Mouse (Mus musculus) retina, embryonic 14.5 days (tissue): ENCODE data around the gene Grik4.

Experiments
- DNase-seq: peaks from one replicate; pipeline ENCODE4 v3.0.0-alpha.2; 2015; ENCODE audit warnings: low spot score

Grik4 gene

DNA sequence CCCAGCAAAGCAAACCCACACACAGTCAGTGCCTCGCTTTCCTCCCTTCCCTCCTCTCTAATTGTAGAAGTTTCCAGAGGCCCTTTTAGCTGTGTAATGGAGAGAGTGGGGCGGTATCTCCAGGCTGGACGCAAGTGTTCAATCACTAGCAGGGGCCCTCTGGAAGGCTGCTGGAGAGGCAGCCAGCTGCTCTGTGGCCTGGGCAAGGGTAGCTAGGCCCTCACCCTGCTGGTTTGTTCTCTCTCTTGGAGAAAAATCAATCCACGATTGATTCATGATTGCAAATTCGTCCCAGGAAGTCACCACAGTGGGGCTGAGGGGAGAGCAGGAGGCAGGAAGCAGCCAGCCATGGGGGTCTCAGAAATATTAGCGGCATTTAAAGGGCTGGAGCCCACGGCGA lies 271.3 kb downstream of the Grik4 start:
- DNase-seq, result no peak

DNA sequence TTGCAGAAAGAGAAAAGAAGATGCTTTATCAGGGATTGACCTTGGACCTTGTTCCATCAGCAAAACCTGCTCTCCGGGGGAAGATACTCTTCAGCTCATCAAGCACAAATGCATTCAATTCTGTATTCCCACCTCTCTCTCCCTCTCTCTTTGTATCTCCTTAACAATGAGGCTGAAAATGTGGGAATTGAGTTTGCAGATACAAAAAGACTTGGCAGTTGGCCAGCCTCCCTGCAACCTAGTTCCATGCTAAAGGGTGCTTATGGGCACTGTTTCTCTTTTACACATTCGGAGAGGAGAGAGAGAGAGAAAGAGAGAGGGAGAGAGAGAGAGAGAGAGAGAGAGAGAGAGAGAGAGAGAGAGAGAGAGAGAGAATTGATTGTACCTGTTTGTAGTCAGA lies 273.7 kb downstream of the Grik4 start:
- no peak for DNase-seq

DNA sequence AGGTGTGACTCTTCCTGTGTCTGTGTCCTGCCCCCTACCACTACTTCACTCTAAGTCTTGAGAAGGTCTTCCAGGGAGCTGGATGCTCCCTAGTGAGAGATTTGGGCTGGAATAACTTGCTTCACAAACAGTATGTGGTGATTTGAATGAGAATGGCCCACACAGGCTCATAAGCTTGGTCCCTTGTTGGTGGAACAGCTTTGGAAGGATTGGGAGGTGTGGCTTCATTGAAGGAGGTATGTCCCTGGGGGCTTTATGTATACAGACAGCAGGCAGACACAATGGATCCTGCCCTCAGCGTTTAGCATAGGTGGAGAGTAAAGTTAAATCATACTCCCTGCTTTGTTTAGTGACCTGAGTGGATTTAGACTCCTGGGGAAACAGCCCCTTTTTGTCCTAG lies 282.8 kb downstream of the Grik4 start:
- DNase-seq, result no peak

DNA sequence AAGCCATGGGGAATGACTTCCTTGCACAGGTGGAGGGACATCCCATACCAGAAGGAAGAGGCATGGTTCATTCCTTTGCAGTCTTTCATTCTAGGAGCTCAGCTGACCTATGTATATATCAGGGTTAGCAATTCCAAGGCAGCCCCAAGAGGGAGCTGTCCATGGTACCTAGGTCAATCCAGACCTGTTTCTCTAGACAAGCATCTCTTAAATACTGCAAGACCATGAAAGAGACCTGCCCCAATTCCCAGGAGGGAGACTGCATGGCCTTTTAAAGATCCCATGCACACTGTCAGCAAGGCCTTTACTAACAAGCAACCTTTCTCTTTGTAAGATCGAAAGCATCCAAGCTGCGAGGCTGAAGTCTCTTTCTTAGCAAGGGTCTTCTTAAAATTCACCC lies 291.5 kb downstream of the Grik4 start:
- DNase-seq, result peak; percentile 74

DNA sequence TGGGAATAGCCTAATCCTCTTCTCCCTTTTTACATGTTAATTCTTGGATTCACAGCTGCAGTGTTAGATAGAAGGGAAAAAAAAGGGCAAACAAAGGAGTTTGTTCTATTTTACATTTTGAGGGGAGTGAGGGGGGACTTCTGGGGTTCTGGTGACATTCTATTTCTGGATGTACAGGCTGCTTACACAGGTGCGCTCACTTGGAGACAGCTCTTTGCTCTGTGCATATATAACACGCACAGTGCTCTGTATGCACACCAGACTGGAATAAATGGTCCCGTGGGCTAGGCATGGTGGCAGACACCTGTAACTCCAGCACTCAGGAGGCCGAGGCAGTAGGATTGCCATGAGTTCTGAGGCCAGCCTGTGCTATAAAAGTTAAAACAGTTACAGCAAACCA lies 292.0 kb downstream of the Grik4 start:
- no peak for DNase-seq

DNA sequence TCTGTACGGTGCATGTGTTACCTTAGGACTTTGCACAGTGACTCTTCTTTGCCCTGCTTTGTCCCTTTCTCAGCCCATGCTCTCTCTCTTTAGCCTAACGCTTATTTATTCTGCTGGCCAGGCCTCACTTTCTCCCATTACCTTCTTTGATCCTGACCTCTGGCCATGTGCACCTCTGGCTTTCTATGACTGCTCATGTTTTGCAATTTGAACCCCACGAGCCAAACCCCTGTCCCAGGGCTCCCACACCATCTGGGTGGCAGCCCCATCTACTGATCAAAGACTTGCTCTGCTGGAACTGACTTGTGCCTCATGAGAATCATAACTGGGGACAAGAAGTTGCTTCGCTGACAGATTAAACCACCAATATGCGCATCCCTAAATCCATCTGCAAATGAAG lies 294.4 kb downstream of the Grik4 start:
- DNase-seq, result no peak

DNA sequence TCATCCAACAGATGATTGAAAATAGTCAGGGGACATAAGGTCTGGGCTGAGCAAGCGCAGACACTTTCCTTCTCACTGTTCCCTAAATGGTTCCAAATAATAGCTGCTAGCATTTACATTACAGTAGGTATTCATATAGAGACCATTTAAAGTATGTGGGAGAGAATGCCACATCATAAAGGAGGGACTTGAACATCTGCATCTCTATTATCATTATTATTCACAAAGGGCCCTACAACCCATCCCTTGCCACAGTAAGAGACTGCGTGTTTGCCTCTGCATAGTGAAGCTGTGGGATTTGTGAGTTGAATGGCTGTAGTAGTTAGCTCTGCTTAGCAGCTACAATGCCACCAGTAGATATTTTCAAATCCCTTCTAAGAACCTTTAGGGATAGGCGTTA lies 296.2 kb downstream of the Grik4 start:
- no peak for DNase-seq

DNA sequence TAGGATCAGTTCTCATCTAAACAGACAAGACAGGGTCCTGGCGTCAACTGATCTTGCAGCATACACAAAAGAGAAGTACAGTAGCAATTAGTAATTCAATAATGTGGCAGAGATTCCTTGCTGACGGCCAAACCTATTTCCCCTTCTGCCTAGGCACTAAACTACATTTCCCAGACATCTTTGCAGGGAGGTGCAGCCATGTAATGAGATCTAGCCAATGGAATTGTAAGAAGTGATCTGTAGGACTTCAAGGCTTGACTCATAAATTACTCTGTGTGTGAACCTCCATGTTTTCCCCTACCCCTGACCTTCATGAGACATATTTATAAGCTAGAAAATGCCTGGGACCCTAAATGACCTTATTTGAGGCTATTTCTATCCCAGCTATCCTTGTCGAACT lies 296.7 kb downstream of the Grik4 start:
- no peak for DNase-seq

DNA sequence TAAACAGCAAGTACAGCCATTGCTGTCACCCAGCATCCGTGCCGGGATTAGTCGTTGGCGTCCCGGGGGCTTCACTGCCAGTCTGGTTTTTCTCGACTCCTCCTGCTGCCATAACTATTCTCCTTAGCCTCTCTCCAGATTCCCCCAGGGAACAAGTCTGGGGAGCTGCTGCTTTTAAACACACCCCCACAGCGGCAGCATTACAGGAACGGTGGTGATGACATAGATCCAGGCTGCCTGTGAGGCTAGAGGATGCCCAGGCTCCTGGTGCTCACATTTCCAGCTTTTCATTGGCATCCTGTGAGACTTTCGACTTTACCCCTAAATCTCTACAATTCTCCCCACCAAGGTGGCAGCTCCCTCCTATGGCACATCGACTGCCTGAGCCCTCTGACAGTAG lies 297.5 kb downstream of the Grik4 start:
- no peak for DNase-seq

DNA sequence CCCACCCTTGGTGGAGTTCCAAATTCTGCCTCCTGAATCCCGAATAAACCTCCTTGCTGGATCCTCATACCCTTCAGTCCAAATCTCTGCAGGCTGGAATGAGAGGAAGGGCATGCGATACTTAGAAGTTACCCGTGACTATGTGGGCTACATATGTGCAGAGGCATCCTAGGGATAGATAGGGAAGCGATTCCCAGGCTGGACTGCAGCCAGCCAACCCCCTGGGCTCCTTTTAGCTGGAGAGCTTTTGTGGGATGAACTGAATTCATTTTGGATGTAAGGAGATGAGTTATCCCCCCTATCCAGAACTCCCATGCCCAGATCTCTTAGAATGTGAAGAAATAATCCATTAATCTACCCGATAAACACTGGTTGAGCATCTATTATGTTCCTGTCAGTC lies 299.1 kb downstream of the Grik4 start:
- DNase-seq, result no peak

DNA sequence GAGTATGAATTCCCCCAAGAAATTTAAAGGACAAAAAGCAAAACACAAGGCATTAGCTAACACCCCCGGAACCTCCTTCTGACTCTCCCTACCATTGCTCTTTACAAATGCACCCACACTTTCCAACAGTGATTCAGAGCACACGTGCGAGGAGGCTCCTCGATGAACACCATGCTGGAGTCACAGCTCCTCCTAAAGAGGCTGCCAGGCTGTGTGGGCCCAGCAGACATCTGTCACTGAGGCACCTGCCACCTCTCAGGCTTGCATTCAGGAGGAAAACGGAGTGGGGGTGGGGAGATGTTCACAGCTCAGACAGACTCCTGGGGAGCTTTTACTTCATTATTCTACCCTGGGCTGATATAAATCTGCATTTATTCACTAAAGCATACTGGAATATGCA lies 301.5 kb downstream of the Grik4 start:
- DNase-seq, result peak; percentile 30

DNA sequence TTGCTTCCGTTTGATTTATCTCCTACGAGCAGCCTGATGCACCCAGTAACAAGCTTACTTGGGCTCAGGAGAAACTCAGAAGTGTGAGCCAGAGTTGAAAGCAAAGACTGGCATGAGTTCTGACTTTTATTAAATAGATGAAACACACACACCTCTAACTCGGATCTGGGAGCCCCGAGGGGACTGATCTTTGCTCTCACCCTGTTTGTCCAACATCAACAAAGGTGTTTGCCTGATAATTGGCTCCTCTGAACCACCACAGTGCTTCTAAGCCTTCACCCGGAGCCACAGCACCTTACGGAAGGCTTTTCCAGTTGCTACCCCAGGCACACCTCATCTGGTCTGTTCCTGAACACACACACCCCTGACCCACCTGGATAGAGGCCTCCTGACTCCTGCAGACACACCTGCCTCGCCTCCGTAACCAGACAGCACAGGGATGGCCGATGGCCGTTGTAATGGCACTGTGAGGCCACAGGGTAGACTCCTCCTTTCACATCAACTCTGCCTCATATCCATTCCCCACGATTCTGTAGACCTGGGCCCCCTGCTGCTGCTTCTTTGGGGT lies 302.7 kb downstream of the Grik4 start:
- no peak for DNase-seq

DNA sequence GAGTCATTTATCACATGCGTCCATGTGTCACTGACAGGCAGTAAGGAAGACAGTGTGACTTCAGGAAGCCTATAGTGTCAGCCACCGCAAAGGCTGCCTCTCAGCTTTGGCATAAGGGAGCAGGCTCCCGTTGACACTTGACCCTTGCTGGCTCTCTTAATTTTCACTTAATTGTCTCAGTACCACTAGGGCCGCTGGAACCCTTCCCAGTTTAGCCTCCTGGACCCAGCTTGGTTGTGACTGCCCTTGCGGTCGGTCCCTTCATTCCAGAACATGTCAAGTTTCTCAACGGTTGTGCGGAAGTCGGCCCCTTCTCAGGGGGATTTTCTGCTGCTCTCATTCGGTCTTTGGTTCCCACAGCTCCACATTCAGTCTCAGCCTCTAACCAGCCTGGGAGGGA lies 307.8 kb downstream of the Grik4 start:
- no peak for DNase-seq

DNA sequence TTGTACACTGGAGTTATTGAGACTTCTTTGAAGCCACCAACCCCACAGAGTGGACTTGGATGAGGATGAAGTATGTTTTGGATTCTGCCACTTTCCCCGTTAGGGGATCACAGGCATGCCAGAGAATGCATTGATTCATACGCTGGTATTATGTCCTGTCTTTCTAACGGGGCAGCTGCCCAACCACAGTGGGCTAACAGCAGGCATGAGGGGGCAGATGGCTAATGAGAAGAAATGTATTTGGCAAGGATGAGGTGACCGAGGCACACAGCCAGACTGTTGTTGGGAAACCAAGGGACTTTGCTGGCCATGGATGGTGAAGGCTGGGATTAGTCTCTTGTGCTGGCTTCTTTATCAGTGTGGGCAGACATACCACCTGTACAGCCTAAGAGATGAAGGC lies 312.8 kb downstream of the Grik4 start:
- DNase-seq, result no peak

DNA sequence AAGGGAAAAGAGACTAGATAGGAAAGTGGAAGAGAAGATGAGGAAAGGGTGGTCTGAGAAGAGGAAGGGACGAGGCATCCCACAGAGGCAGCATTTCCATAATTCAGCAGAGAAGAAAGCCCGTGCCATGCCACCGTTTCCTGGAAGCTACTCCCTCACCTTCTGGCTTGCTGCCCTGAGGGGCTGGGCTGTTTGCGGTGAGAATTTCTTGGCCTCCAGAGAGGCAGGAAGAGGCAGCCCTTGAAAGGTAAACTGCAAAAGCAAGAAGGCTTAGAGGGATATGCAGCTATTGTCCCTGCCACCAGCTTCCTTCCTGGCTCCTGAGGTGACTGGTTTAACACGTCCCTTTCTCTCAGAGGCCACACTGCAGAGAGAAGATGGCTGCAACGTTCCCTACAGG lies 316.7 kb downstream of the Grik4 start:
- no peak for DNase-seq

DNA sequence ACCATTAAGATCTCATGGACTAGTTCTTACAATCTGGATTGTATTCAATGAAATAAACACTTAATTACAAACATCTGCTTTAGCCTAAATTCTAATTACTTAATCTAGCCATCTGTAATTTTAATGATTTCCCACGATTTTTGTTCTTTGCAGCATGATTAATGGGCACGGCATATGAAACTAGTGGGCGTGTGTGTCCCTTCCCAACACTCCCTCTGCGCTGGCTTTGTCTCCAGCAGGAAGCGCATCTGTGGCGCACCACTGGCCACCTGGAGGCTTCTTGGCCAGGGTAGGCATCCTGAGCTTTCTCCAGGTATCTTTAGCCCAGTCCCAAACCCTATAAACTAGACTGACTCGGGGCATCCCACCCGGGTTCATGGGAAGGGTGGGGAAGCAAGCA lies 317.1 kb downstream of the Grik4 start:
- DNase-seq, result no peak

DNA sequence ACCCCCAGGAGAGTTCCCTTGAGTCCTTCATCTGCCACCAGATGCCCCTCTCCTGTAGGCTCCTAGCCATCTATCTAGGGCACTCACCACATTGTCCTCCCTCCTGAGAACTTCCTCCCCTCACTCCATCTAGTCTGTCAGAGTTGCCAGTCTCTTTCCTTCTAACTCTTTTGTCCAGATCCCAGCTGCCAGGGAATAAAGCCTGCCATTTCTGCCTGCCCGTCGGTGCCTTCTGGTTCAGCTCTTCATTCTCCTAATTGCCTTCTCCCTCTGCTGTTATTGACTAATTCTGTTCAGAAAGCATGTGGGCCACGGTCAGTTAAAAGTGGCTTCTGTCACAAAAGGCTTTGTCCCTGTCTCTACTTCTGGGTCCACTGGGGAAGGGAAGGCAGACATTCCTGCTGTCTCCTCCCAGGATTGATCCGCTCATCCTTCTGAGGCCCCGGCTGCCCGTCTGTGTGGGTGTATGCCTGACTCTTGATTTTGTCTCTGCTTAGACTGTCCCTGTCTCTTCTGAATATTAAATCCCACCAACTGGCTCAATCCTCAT lies 318.0 kb downstream of the Grik4 start:
- peak; percentile 59 for DNase-seq

DNA sequence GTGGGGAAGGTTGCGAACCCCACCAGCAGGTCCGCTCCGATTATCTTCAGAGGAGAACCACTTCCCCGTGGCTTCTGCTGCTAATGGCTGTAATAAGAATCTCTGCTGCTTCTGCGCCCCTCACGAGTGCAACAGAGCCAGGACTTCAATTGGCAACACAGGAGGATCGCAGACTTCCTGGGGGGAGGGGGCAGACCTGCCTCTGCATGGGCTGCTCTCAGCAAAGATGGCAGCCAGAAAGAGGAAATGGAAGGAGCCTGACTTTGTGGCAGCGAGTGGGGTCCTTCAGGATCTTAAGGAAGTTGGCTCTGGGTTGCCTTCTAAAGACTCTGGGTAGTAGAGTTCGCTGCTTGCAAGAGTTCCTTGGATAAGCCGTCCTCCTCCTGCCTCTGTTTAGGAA lies 329.9 kb downstream of the Grik4 start:
- no peak for DNase-seq

DNA sequence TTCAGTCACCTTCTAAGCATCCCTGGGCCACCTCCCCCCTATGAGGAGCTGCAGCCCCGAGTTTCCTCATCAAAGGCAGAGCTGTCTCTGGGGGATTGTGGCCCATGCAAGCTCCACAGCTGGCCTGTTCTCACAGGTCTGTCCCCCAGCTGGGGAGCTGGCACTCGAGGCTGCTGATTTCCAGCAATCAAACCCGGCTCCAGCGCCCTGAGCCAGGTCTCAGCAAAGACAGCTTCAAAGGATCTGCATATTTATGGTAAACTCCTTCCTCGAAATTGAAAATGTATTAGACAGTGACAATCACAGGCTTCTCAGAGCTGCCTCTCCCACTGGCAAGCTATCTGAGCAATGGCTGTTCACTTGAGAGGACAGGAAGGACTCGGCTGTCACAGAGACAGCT lies 330.5 kb downstream of the Grik4 start:
- DNase-seq, result no peak

DNA sequence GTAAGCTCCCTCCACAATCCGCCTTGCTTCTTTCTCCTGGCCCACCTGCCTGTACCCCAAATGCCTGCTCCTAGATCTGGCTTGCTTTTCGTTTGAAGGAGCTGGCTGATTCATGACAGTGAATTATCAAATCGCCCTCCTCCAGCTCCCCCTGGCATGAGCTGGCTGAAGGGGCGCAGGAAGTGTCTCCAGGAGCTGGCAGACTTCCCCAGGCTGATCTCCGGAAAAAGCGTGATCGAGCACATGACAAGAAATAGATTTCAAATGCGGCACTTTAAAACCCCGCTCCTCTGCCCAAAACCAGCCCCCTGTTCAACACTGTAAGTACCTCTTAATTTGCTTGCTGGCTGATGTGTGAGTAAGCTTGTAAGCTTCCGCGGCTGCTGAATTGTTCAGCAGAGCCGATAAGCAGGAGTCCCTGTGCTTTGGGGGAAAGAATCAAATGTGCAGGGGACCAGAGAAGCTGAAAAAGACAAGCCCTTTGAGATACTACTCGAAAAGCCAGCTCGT lies 331.8 kb downstream of the Grik4 start:
- DNase-seq, result no peak

DNA sequence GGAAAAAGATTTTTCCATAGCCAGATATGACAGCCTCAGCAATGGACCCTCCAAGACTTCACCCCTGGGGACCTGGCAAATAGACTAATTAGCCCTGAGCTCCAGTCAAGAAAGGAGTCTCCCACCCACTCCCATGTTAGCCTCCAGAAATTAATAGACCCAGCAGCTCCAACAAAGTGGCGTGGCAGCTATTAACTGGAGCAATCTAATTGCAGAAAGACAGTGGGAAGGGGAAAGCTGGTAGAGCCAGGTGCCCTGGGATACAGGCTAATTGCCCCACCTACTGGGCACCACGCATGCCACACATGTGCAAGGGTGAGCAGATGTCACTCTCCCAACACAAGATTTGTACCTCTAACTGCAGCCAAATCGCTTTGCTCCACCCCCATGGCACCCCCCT lies 342.8 kb downstream of the Grik4 start:
- peak; percentile 65 for DNase-seq

DNA sequence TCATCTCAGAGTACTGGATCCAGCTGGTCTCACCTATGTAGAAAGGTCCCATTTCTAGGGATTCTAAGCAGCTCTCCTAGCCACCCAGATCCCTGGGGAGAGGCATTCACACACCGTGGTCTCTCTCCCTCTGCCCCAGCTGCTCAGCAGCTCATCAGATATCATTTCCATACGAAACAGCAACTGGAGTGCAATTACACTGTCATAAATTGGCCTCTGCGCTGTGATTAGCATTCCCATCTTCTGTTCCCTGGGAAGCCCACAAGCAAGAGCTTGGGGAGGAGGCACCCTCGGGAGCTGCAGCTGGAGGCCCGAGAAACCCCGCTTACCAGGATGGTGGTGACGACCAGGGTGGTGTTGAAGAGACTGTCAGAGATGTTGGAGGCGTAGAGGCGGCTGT lies 346.8 kb downstream of the Grik4 start:
- DNase-seq, result no peak

DNA sequence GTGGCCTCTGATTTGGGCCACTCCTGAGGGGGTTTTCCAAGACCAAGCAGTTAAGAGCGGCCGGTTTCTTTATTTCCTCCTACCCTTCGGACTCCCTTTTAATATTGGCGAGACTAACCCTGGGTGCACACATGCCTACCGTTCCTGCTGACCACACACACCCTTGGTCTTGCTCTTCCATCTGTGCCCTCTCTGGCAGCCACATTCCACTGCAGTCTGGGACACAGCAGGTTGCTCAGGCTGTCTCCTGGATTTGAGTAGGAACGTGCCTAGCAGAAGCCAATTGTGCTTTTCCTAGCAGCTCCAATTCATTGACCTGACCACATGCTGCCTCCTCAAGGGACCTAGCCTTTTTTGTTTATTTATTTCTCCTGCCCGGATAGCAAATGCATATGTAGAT lies 365.8 kb downstream of the Grik4 start:
- DNase-seq, result no peak

DNA sequence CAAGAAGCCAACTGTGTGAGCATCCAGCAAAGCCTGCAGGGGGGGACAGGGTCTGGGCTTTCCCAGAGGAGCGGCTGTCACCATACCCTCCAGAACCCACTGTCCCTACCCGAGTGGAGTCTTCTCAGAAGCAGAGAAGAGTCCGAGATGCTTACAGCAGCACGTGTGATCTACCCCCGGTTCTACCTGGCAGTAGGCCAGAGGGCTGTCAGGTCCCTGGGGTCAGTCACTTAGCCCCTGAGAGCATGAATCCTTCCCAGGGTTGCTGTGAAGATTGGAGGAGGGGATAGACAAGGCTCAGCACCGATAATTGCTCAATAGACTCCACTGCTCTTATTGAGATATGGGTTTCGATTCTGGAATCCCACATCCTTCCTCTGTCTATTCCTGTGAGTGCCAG lies 366.2 kb downstream of the Grik4 start:
- no peak for DNase-seq
